Mouse (Mus musculus) testis, adult 2 months (tissue): Measurements from ENCODE around the gene Fam83c.

ENCODE experiments used
- CTCF ChIP-seq: fragments of 200-500 bp; IDR thresholded peaks from 2 replicates; pipeline ENCODE4 v1.5.1; 2012; ENCODE audit warnings: low read depth, mild to moderate bottlenecking, inconsistent platforms, low read length, moderate library complexity; ENCODE audit not compliant: control insufficient read depth, insufficient read depth, insufficient replicate concordance
- POLR2A ChIP-seq: fragments of 200-500 bp; IDR thresholded peaks from 2 replicates; pipeline ENCODE4 v1.6.1; 2012; ENCODE audit warnings: low read depth, mild to moderate bottlenecking, inconsistent platforms, low read length, moderate library complexity; ENCODE audit not compliant: control insufficient read depth

DNA sequence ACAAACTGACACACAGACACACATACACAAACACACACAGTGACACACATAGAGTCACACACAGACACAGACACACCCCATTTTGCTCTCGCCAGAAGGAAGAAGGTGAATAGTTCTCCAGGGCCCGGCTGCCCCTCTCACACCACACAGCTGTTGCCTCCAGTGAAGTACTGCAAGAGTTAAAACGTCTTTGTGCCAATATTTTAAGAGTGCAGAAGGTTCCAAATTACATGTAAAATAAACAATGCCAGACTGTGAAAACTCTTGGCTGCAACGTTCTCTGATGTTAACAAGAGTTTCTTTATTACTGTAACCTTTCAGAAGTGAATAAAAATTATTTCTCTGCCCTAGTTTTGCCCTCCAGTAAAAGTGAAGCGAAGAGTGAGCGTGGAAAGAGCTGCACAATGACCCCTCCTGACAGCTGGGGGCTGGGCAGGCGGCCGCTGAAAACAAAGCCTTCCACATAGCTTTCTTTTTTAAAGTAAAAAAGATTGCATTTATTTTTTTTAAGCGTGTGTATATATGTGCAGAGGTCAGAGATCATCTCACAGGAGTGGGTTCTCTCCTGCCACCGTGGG is 38.4 kb upstream of the Fam83c start:
- TF ChIP-seq CTCF = no peak
- TF ChIP-seq POLR2A = no peak
